ENCODE assay signal across 17 mouse cellular contexts in genomic region chr4:106790218-106790617, GRCm38 (mm10). TPM values are rescaled to one million over a fixed set of nuclear protein-coding genes. Genes with fewer than 3 reads are reported as not detected.
A peak's percentile ranks its signal among the peaks of the same experiment; 100 is the strongest.
DNase-seq lines count a peak whose midpoint lies in the region; ATAC-seq and TF ChIP-seq lines count a peak whose summit lies in the region.
"Not testable (repeated sequence)": the region's sequence is repeated elsewhere in the genome, so short reads cannot be mapped to it uniquely, and the experiment has no call there.
"Had no signal": no experiment of that assay in that cellular context is flagged by ENCODE, and none has a peak within 500 bp of the region (broad histone marks: within the 10 kb centered on the region; RNA-seq: fewer than 3 reads in every experiment).

No protein-coding gene starts in this region.

- TF ChIP-seq CTCF in CH12.LX (conservative IDR thresholded peaks at IDR 0.05 in 1 of 2, IDR thresholded peaks at IDR 0.05 in 1 of 2; ENCODE audit: low read depth in 2 of 2, low read length in 2 of 2) = peak in 1 of 2 experiments; percentile 73; a peak in 2 of 4 replicates
- TF ChIP-seq CTCF in intestine, postnatal 0 days (IDR thresholded peaks at IDR 0.05; ENCODE audit: low read depth) = peak; percentile 35
- peak; percentile 46 for TF ChIP-seq CTCF in layer of hippocampus, adult 2 months (conservative IDR thresholded peaks at IDR 0.05)
- peak; percentile 32 for TF ChIP-seq CTCF in stomach, postnatal 0 days (IDR thresholded peaks at IDR 0.05; ENCODE audit: low read depth)

- in situ Hi-C loops in CH12.LX (cut with MboI; ENCODE audit: low pct_ligation_motif_present, low pct_unique_long_range_greater_than_20kb, low sequenced_read_pairs) = loop anchor here (10.0 kb wide), 1 partner anchor 155 kb away; no protein-coding TSS in a partner anchor

- H3K4me2 ChIP-seq in CH12.LX (ENCODE audit: insufficient read depth, low read depth, poor library complexity, severe bottlenecking) = peak overlapping the region; percentile 87
- not testable (repeated sequence) for H3K4me2 ChIP-seq in embryonic facial prominence, embryonic 13.5 days; embryonic facial prominence, embryonic 15.5 days (replicated peaks); intestine, postnatal 0 days (replicated peaks; ENCODE audit: low read depth); limb, embryonic 14.5 days (replicated peaks; ENCODE audit: low read depth, low read length, severe bottlenecking); liver, embryonic 13.5 days; stomach, postnatal 0 days (replicated peaks; ENCODE audit: low read depth)

- DNase-seq in CH12.LX (ENCODE audit: extremely low read depth) = peak; percentile 41
- not testable (repeated sequence) for DNase-seq in layer of hippocampus, adult 2 months (ENCODE audit: low spot score in 2 of 2); limb, embryonic 14.5 days (ENCODE audit: low spot score); liver, embryonic 13.5 days; stomach, postnatal 0 days (ENCODE audit: low spot score)

- TF ChIP-seq EP300 in CH12.LX (IDR thresholded peaks at IDR 0.05; ENCODE audit: low read length); stomach, postnatal 0 days (optimal IDR thresholded peaks at IDR 0.05): not testable (repeated sequence)

- peak; percentile 48 for TF ChIP-seq RAD21 in CH12.LX (IDR thresholded peaks at IDR 0.05; ENCODE audit: low read depth, low read length)

- 72% methylated on average over 5 of the region's 5 CpGs for WGBS in embryonic facial prominence, embryonic 13.5 days
- 82% methylated on average over 5 of the region's 5 CpGs for WGBS in embryonic facial prominence, embryonic 15.5 days
- WGBS in intestine, postnatal 0 days = 84% methylated on average over 5 of the region's 5 CpGs
- WGBS in limb, embryonic 14.5 days = 75% methylated on average over 5 of the region's 5 CpGs
- 77% methylated on average over 5 of the region's 5 CpGs for WGBS in liver, embryonic 13.5 days (ENCODE audit: insufficient replicate concordance)
- WGBS in stomach, postnatal 0 days = 67% methylated on average over 5 of the region's 5 CpGs

- peak overlapping the region; percentile 97 for H3K27ac ChIP-seq in CH12.LX (ENCODE audit: insufficient read depth, low read depth)
- H3K27ac ChIP-seq in embryonic facial prominence, embryonic 13.5 days = peak overlapping the region; percentile 58
- peak overlapping the region; percentile 39 for H3K27ac ChIP-seq in embryonic facial prominence, embryonic 15.5 days (replicated peaks)
- H3K27ac ChIP-seq in intestine, postnatal 0 days (ENCODE audit: low read depth, low read length); layer of hippocampus, adult 2 months; stomach, postnatal 0 days (replicated peaks): not testable (repeated sequence)
- H3K27ac ChIP-seq in limb, embryonic 14.5 days (replicated peaks; ENCODE audit: low read depth, low read length) = peak overlapping the region; percentile 26; the same call in 1 of the 2 replicates
- 0 out of 2 replicates have a peak overlapping the region, but pooled peaks have one; percentile 6 for H3K27ac ChIP-seq in liver, embryonic 13.5 days

- not testable (repeated sequence) for H3K9me3 ChIP-seq in CH12.LX (replicated peaks; ENCODE audit: low read length); embryonic facial prominence, embryonic 13.5 days; embryonic facial prominence, embryonic 15.5 days (replicated peaks); intestine, postnatal 0 days (ENCODE audit: control insufficient read depth); limb, embryonic 14.5 days (ENCODE audit: control insufficient read depth, low read length); liver, embryonic 13.5 days (replicated peaks); stomach, postnatal 0 days (ENCODE audit: control insufficient read depth, low read length)

- not testable (repeated sequence) for H3K79me2 ChIP-seq in CH12.LX (replicated peaks; ENCODE audit: control insufficient read depth, extremely low read depth, insufficient read depth, poor library complexity, severe bottlenecking)

- peaks cover 43 to 86% of the 10 kb centered on the region in 2 experiments for H3K4me1 ChIP-seq in CH12.LX (ENCODE audit: control insufficient read depth in 1 of 2, insufficient read depth in 2 of 2)
- H3K4me1 ChIP-seq in embryonic facial prominence, embryonic 13.5 days = peaks cover 50% of the 10 kb centered on the region
- H3K4me1 ChIP-seq in embryonic facial prominence, embryonic 15.5 days = peaks cover 44% of the 10 kb centered on the region
- H3K4me1 ChIP-seq in intestine, postnatal 0 days (replicated peaks; ENCODE audit: control insufficient read depth, insufficient read depth, low read length) = peaks cover 18% of the 10 kb centered on the region; the same call in 1 of the 2 replicates
- peaks cover 38% of the 10 kb centered on the region for H3K4me1 ChIP-seq in limb, embryonic 14.5 days (ENCODE audit: control insufficient read depth, insufficient read depth, low read length)
- peaks cover 97% of the 10 kb centered on the region for H3K4me1 ChIP-seq in liver, embryonic 13.5 days (replicated peaks)
- not testable (repeated sequence) for H3K4me1 ChIP-seq in stomach, postnatal 0 days (replicated peaks; ENCODE audit: control insufficient read depth, insufficient read depth)

- not testable (repeated sequence) for TF ChIP-seq POLR2A in CH12.LX (IDR thresholded peaks at IDR 0.05; ENCODE audit: low read depth, low read length); limb, embryonic 14.5 days (IDR thresholded peaks at IDR 0.05; ENCODE audit: borderline replicate concordance, extremely low read depth, insufficient read depth, insufficient read length)

- dilution Hi-C loops in CH12.LX (cut with MboI; ENCODE audit: extremely low pct_ligation_motif_present, extremely low pct_unique_long_range_greater_than_20kb, low sequenced_read_pairs) = not testable (repeated sequence)

- H3K27me3 ChIP-seq in CH12.LX (replicated peaks); embryonic facial prominence, embryonic 13.5 days; embryonic facial prominence, embryonic 15.5 days; intestine, postnatal 0 days (replicated peaks; ENCODE audit: control insufficient read depth, insufficient read depth, low read length); limb, embryonic 14.5 days (ENCODE audit: control insufficient read depth, insufficient read depth, low read length); liver, embryonic 13.5 days; stomach, postnatal 0 days (ENCODE audit: control insufficient read depth, insufficient read depth, low read length): not testable (repeated sequence)

- peak overlapping the region; percentile 45 to 47 (median 46) for H3K4me3 ChIP-seq in CH12.LX (replicated peaks in 1 of 3; ENCODE audit: low read depth in 2 of 3, low read length in 2 of 3, poor library complexity in 1 of 3)
- H3K4me3 ChIP-seq in embryonic facial prominence, embryonic 13.5 days; embryonic facial prominence, embryonic 15.5 days (replicated peaks); intestine, postnatal 0 days (ENCODE audit: low read depth, low read length); layer of hippocampus, adult 2 months; limb, embryonic 14.5 days (replicated peaks; ENCODE audit: low read length); liver, embryonic 13.5 days (replicated peaks); stomach, postnatal 0 days (ENCODE audit: low read depth, low read length): not testable (repeated sequence)

- not testable (repeated sequence) for ATAC-seq in embryonic facial prominence, embryonic 13.5 days (ENCODE audit: insufficient number of reproducible peaks, insufficient read depth, low FRiP score, low TSS enrichment, low read depth); embryonic facial prominence, embryonic 15.5 days (ENCODE audit: insufficient number of reproducible peaks, low FRiP score, low TSS enrichment, low read depth); intestine, postnatal 0 days; limb, embryonic 14.5 days (ENCODE audit: low FRiP score, low read depth); liver, embryonic 13.5 days (ENCODE audit: low read depth); stomach, postnatal 0 days (ENCODE audit: low FRiP score, low TSS enrichment)

- peaks cover 0 to 13% of the 10 kb centered on the region in 2 experiments for H3K36me3 ChIP-seq in CH12.LX (replicated peaks in 1 of 2; ENCODE audit: control insufficient read depth in 1 of 2, insufficient read depth in 1 of 2, low read length in 1 of 2)
- H3K36me3 ChIP-seq in embryonic facial prominence, embryonic 13.5 days; embryonic facial prominence, embryonic 15.5 days; intestine, postnatal 0 days (ENCODE audit: control insufficient read depth, insufficient read depth); limb, embryonic 14.5 days (ENCODE audit: control insufficient read depth, insufficient read depth, low read length); liver, embryonic 13.5 days; stomach, postnatal 0 days (ENCODE audit: control insufficient read depth, insufficient read depth, low read length): not testable (repeated sequence)

- H3K9ac ChIP-seq in CH12.LX (ENCODE audit: insufficient read depth, low read depth) = peak overlapping the region; percentile 37
- H3K9ac ChIP-seq in embryonic facial prominence, embryonic 13.5 days; embryonic facial prominence, embryonic 15.5 days; intestine, postnatal 0 days (ENCODE audit: low read depth, low read length); limb, embryonic 14.5 days (ENCODE audit: low read depth, low read length, severe bottlenecking); liver, embryonic 13.5 days; stomach, postnatal 0 days (ENCODE audit: low read length): not testable (repeated sequence)

RNA-seq across cellular contexts. Expression of gene Acot11, which starts 14.6 kb away (rescaled TPM):
- 4.8 and 6.8 TPM in 2 replicates for total RNA-seq in CH12.LX (2012; rRNA removed)
- total RNA-seq in CH12.LX (2014; rRNA removed) = 2.0 and 2.3 TPM in 2 replicates
- polyA plus RNA-seq in CH12.LX (2012; ENCODE audit: insufficient read length, low read depth) = 4.3 and 4.4 TPM in 2 replicates
- polyA plus RNA-seq in embryonic facial prominence, embryonic 13.5 days (2015; fragmentation: Nextera tagmentation; extraction: Ambion mirVana) = 2.1 and 3.0 TPM in 2 replicates
- polyA plus RNA-seq in embryonic facial prominence, embryonic 15.5 days (2015; fragmentation: Nextera tagmentation; extraction: Ambion mirVana) = 3.0 and 4.1 TPM in 2 replicates
- 7.8 and 7.9 TPM in 2 replicates for polyA plus RNA-seq in intestine, postnatal 0 days (2015; fragmentation: Nextera tagmentation; extraction: Ambion mirVana)
- 10 to 100 TPM; 45.6 to 55.5 TPM for total RNA-seq in layer of hippocampus, adult 2 months (2021)
- polyA plus RNA-seq in limb, embryonic 14.5 days (2012; rRNA removed) = 6.1 and 6.7 TPM in 2 replicates
- 3.7 and 4.3 TPM in 2 replicates for polyA plus RNA-seq in limb, embryonic 14.5 days (2014; fragmentation: Nextera tagmentation; extraction: Ambion mirVana)
- polyA plus RNA-seq in liver, embryonic 13.5 days (2015; fragmentation: Nextera tagmentation; extraction: Ambion mirVana) = 5.0 TPM in 2 replicates
- polyA plus RNA-seq in stomach, postnatal 0 days (2015; fragmentation: Nextera tagmentation; extraction: Ambion mirVana) = 2.8 and 3.1 TPM in 2 replicates

RNA-seq across cellular contexts. Expression of gene Fam151a, which starts 56.5 kb away (rescaled TPM):
- total RNA-seq in CH12.LX (2012; rRNA removed) (0.34 and 0.38 TPM in 2 replicates), CH12.LX (2014; rRNA removed) (0.11 TPM in 1 of 2 replicates, not detected in the other)
- 0.24 TPM in 1 of 2 replicates, not detected in the other for polyA plus RNA-seq in CH12.LX (2012; ENCODE audit: insufficient read length, low read depth)
- polyA plus RNA-seq in embryonic facial prominence, embryonic 13.5 days (2015; fragmentation: Nextera tagmentation; extraction: Ambion mirVana) = 0.32 TPM in 1 of 2 replicates, not detected in the other
- polyA plus RNA-seq in embryonic facial prominence, embryonic 15.5 days (2015; fragmentation: Nextera tagmentation; extraction: Ambion mirVana) = 0.14 and 0.33 TPM in 2 replicates
- 0.25 and 0.31 TPM in 2 replicates for polyA plus RNA-seq in intestine, postnatal 0 days (2015; fragmentation: Nextera tagmentation; extraction: Ambion mirVana)
- total RNA-seq in layer of hippocampus, adult 2 months (2021) = not detected
- 0.35 and 0.43 TPM in 2 replicates for polyA plus RNA-seq in limb, embryonic 14.5 days (2012; rRNA removed)
- 0.19 and 1.1 TPM in 2 replicates for polyA plus RNA-seq in limb, embryonic 14.5 days (2014; fragmentation: Nextera tagmentation; extraction: Ambion mirVana)
- 0.09 TPM in 1 of 2 replicates, not detected in the other for polyA plus RNA-seq in liver, embryonic 13.5 days (2015; fragmentation: Nextera tagmentation; extraction: Ambion mirVana)
- polyA plus RNA-seq in stomach, postnatal 0 days (2015; fragmentation: Nextera tagmentation; extraction: Ambion mirVana) = 0.39 and 0.41 TPM in 2 replicates
- total RNA-seq: common myeloid progenitor, adult 5-6 weeks had no signal
- polyA plus RNA-seq: adrenal gland, adult 2 months; brain, embryonic 14.5 days; CD4-positive, CD25-positive, alpha-beta regulatory T cell, adult 4 months; erythroblast, embryonic 14.5 days; forebrain, embryonic 12.5 days; forebrain, embryonic 14.5 days; forebrain, embryonic 16.5 days had no signal

RNA-seq across cellular contexts. Expression of gene Mroh7, which starts 59.5 kb away (rescaled TPM):
- 0.04 TPM in 1 of 2 replicates, not detected in the other for total RNA-seq in CH12.LX (2012; rRNA removed)
- not detected in 2 replicates for total RNA-seq in CH12.LX (2014; rRNA removed)
- polyA plus RNA-seq in CH12.LX (2012; ENCODE audit: insufficient read length, low read depth) = not detected in 2 replicates
- polyA plus RNA-seq in embryonic facial prominence, embryonic 13.5 days (2015; fragmentation: Nextera tagmentation; extraction: Ambion mirVana) = 0.44 and 0.58 TPM in 2 replicates
- polyA plus RNA-seq in embryonic facial prominence, embryonic 15.5 days (2015; fragmentation: Nextera tagmentation; extraction: Ambion mirVana) = 0.39 and 0.57 TPM in 2 replicates
- 0.33 TPM in 2 replicates for polyA plus RNA-seq in intestine, postnatal 0 days (2015; fragmentation: Nextera tagmentation; extraction: Ambion mirVana)
- 1 to 10 TPM; 4.7 to 5.4 TPM for total RNA-seq in layer of hippocampus, adult 2 months (2021)
- 2.8 and 7.1 TPM in 2 replicates for polyA plus RNA-seq in limb, embryonic 14.5 days (2012; rRNA removed)
- polyA plus RNA-seq in limb, embryonic 14.5 days (2014; fragmentation: Nextera tagmentation; extraction: Ambion mirVana) = 0.35 and 0.63 TPM in 2 replicates
- 0.06 and 0.15 TPM in 2 replicates for polyA plus RNA-seq in liver, embryonic 13.5 days (2015; fragmentation: Nextera tagmentation; extraction: Ambion mirVana)
- 0.05 and 0.15 TPM in 2 replicates for polyA plus RNA-seq in stomach, postnatal 0 days (2015; fragmentation: Nextera tagmentation; extraction: Ambion mirVana)
- total RNA-seq: common myeloid progenitor, adult 5-6 weeks; MEL had no signal
- polyA plus RNA-seq: CD4-positive, CD25-positive, alpha-beta regulatory T cell, adult 4 months; erythroblast, embryonic 14.5 days had no signal
